Mouse (Mus musculus): ENCODE measurements around the gene Guca2a. TPM values are rescaled to one million over a fixed set of nuclear protein-coding genes. Genes with fewer than 3 reads are reported as not detected.
"Not testable (repeated sequence)": the region's sequence is repeated elsewhere in the genome, so short reads cannot be mapped to it uniquely, and the experiment has no call there.

Guca2a gene
- polyA plus RNA-seq, 1 experiment from 2014 or later = not detected

- Histone ChIP-seq H3K27ac (replicated peaks) (0 out of 2 replicates have a peak overlapping the region, but pooled peaks have one; percentile 38), H3K9me3 (no peaks in the 10 kb centered on the region), H3K4me3 (no peak overlapping the region), H3K4me2 (no peak overlapping the region), H3K4me1 (replicated peaks) (peaks cover 16% of the 10 kb centered on the region), H3K9ac (no peak overlapping the region), H3K27me3 (no peaks in the 10 kb centered on the region), H3K36me3 (peaks cover 38% of the 10 kb centered on the region)
- no peak for ATAC-seq (ENCODE audit: low read depth)
- 74% methylated on average over 4 of the region's 4 CpGs for WGBS
Observed at GRCm38 (mm10) chr4:119627317-119627716, 10.2 kb upstream of the Guca2a start.

- H3K4me2 ChIP-seq; H3K9me3 ChIP-seq; H3K4me3 ChIP-seq; H3K9ac ChIP-seq; H3K27me3 ChIP-seq; H3K27ac ChIP-seq (replicated peaks); ATAC-seq (ENCODE audit: low read depth): not testable (repeated sequence)
- peaks cover 26% of the 10 kb centered on the region for H3K4me1 ChIP-seq (replicated peaks)
- WGBS = 77% methylated on average over 4 of the region's 4 CpGs
- H3K36me3 ChIP-seq = peaks cover 28% of the 10 kb centered on the region
Observed at GRCm38 (mm10) chr4:119628363-119628762, 9.1 kb upstream of the Guca2a start.

DNA sequence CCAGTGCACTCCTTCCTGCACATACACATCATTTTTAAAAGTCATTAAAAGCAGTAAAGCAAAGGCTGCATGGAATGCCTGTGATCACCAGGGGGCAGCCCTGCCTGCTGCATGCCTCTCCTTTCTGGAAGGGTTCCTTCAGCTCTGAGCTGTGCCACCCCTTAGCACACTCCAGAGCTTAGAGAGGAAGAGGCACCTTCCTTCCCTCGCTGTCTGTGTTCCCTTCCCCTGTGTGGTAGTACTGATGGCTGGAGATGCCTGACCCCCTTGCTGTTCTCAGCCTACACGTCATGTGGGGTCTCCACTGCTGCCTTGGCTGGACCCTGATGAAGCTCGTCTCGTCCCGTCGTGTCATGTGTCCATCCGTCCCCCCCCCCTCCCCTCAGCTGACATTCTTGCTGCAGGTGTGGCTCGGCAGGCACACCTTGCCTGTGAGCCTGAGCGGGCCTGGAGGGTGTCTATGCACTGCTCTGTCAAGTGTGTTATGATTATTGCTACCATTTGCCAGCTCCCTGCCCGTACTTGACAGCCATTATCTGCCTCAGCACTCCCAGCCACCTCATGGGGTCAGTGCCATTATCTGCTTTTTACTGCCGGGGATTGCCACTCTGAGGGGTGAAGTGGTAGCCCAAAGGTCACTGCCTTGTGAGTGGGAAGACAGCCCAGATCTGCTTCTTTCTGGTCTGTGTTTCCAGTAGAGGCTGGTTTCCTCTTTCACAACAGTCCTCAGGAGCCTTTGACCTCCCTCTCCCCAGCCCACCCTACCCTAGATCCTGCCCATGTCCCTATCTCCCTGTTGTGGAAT, 6.2 kb upstream of the Guca2a start:
- H3K27ac ChIP-seq (replicated peaks) = no peak overlapping the region
- peaks cover 42% of the 10 kb centered on the region for H3K4me1 ChIP-seq (replicated peaks)
- no peaks in the 10 kb centered on the region for H3K27me3 ChIP-seq
- H3K4me3 ChIP-seq = no peak overlapping the region
- no peak overlapping the region for H3K4me2 ChIP-seq
- ATAC-seq (ENCODE audit: low read depth) = peak; percentile 41; the same call in 1 of the 2 replicates
- no peak overlapping the region for H3K9ac ChIP-seq
- H3K9me3 ChIP-seq = no peaks in the 10 kb centered on the region
- WGBS = 53% methylated on average over 11 of the region's 11 CpGs
- peaks cover 13% of the 10 kb centered on the region for H3K36me3 ChIP-seq

- Histone ChIP-seq H3K4me3 (no peak overlapping the region), H3K27me3 (no peaks in the 10 kb centered on the region), H3K36me3 (peaks cover 13% of the 10 kb centered on the region), H3K9me3 (no peaks in the 10 kb centered on the region), H3K27ac (replicated peaks) (peak overlapping the region; percentile 67), H3K4me2 (no peak overlapping the region), H3K4me1 (replicated peaks) (peaks cover 42% of the 10 kb centered on the region), H3K9ac (no peak overlapping the region)
- 48% methylated on average over 7 of the region's 7 CpGs for WGBS
- no peak for ATAC-seq (ENCODE audit: low read depth)
Observed at GRCm38 (mm10) chr4:119632721-119633120, 4.8 kb upstream of the Guca2a start.

GRCm38 (mm10) chr4:119633342-119633741, 4.2 kb upstream of the Guca2a start:
- H3K9me3 ChIP-seq = no peaks in the 10 kb centered on the region
- no peak overlapping the region for H3K9ac ChIP-seq
- ATAC-seq (ENCODE audit: low read depth) = peak; percentile 36; the same call in 1 of the 2 replicates
- H3K36me3 ChIP-seq = peaks cover 13% of the 10 kb centered on the region
- peaks cover 42% of the 10 kb centered on the region for H3K4me1 ChIP-seq (replicated peaks)
- H3K4me3 ChIP-seq = no peak overlapping the region
- H3K27ac ChIP-seq (replicated peaks) = peak overlapping the region; percentile 67
- 26% methylated on average over 7 of the region's 7 CpGs for WGBS
- no peak overlapping the region for H3K4me2 ChIP-seq
- no peaks in the 10 kb centered on the region for H3K27me3 ChIP-seq

DNA sequence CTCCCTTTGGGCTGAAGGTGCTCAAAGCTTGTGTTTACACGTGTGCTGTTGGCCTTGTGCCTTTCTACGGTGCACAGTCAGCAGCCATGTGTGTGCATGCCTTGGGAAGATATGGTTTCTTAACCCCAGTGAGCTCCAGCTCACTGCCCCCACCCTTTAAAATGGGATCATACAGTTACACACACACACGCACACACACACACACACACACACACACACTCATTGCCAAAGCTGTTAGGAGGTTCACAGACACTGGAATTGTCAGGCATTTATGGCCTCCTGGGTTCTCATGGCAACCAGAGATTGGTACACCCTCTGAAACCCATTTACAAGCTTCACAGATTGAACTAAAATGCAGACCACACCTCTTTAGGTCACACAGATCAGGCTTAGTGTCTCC, 3.6 kb upstream of the Guca2a start:
- Histone ChIP-seq H3K27me3 (no peaks in the 10 kb centered on the region), H3K4me1 (replicated peaks) (peaks cover 42% of the 10 kb centered on the region), H3K27ac (replicated peaks) (peak overlapping the region; percentile 67; the same call in 1 of the 2 replicates), H3K4me3 (no peak overlapping the region), H3K9me3 (no peaks in the 10 kb centered on the region), H3K36me3 (peaks cover 13% of the 10 kb centered on the region), H3K4me2 (no peak overlapping the region), H3K9ac (no peak overlapping the region)
- no peak for ATAC-seq (ENCODE audit: low read depth)
- 72% methylated on average over 3 of the region's 3 CpGs for WGBS

- H3K9me3 ChIP-seq = no peaks in the 10 kb centered on the region
- no peak overlapping the region for H3K4me3 ChIP-seq
- peaks cover 1% of the 10 kb centered on the region; the same call in 1 of the 2 replicates for H3K36me3 ChIP-seq
- no peak overlapping the region for H3K4me2 ChIP-seq
- H3K27ac ChIP-seq (replicated peaks) = no peak overlapping the region
- WGBS = 67% methylated on average over 6 of the region's 6 CpGs
- no peak overlapping the region for H3K9ac ChIP-seq
- peaks cover 42% of the 10 kb centered on the region for H3K4me1 ChIP-seq (replicated peaks)
- H3K27me3 ChIP-seq = no peaks in the 10 kb centered on the region
- ATAC-seq (ENCODE audit: low read depth) = no peak
Observed at GRCm38 (mm10) chr4:119634908-119635660, 2.4 kb upstream of the Guca2a start.

- no peak overlapping the region for H3K27ac ChIP-seq (replicated peaks)
- H3K36me3 ChIP-seq = no peaks in the 10 kb centered on the region; the same call in 1 of the 2 replicates
- no peak overlapping the region for H3K9ac ChIP-seq
- no peak overlapping the region for H3K4me3 ChIP-seq
- no peak for ATAC-seq (ENCODE audit: low read depth)
- H3K9me3 ChIP-seq = no peaks in the 10 kb centered on the region
- H3K4me1 ChIP-seq (replicated peaks) = peaks cover 42% of the 10 kb centered on the region
- no peaks in the 10 kb centered on the region for H3K27me3 ChIP-seq
- no peak overlapping the region for H3K4me2 ChIP-seq
- WGBS = 76% methylated on average over 8 of the region's 8 CpGs
Observed at GRCm38 (mm10) chr4:119635686-119636085, 1.8 kb upstream of the Guca2a start.

DNA sequence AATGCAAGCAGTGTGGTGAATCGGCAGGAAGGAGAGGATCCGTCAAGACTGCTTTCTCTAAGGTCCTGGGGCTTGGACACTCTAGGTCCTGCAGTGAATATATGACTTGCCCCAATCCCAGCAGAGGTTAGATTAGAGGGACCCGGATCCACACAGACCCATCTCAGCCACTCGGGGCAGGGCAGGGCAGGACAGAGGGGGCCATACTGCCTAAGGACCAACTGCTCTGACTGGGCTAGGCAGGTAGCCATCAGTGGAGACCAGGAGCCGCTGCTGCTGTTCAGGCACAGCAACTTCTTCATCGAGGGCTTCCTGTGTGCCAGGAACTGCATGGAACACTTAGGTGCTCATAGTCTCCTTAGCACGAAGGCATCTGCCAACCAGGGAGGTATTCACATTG, 773 bp upstream of the Guca2a start:
- 85% methylated on average over 7 of the region's 7 CpGs for WGBS
- no peak overlapping the region for H3K9ac ChIP-seq
- ATAC-seq (ENCODE audit: low read depth) = no peak
- H3K4me1 ChIP-seq (replicated peaks) = peaks cover 31% of the 10 kb centered on the region
- H3K27me3 ChIP-seq = no peaks in the 10 kb centered on the region
- H3K9me3 ChIP-seq = no peaks in the 10 kb centered on the region
- H3K27ac ChIP-seq (replicated peaks) = no peak overlapping the region
- H3K4me3 ChIP-seq = no peak overlapping the region
- no peak overlapping the region for H3K4me2 ChIP-seq
- H3K36me3 ChIP-seq = no peaks in the 10 kb centered on the region; the same call in 1 of the 2 replicates

GRCm38 (mm10) chr4:119637946-119638345, 442 bp downstream of the Guca2a start:
- no peak for ATAC-seq (ENCODE audit: low read depth)
- Histone ChIP-seq H3K4me3 (no peak overlapping the region), H3K36me3 (no peaks in the 10 kb centered on the region; the same call in 1 of the 2 replicates), H3K9ac (no peak overlapping the region), H3K27me3 (no peaks in the 10 kb centered on the region), H3K4me1 (replicated peaks) (peaks cover 20% of the 10 kb centered on the region), H3K27ac (replicated peaks) (no peak overlapping the region), H3K4me2 (no peak overlapping the region), H3K9me3 (no peaks in the 10 kb centered on the region)
- WGBS = 81% methylated on average over 6 of the region's 6 CpGs

DNA sequence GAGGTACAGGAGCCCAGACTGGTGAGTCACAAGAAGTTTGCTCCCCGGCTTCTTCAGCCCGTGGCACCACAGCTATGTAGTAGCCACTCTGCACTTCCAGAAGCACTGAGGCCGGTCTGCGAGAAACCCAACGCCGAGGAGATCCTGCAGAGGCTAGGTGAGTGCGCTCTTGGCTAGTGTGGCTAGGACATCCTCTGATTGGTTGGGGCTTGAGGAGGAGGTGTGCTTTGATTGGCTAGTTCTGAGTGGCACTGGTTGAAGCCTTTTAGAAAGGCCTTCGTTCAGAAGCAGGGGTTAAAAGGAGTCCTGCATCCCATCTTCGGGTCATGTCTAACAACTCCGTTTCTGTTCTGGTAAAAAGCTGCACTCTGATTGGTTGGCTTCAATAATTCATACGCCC, 1.2 kb downstream of the Guca2a start:
- no peak overlapping the region for H3K4me3 ChIP-seq
- no peak overlapping the region for H3K27ac ChIP-seq (replicated peaks)
- no peak overlapping the region for H3K9ac ChIP-seq
- WGBS = 56% methylated on average over 11 of the region's 11 CpGs
- no peaks in the 10 kb centered on the region for H3K27me3 ChIP-seq
- no peaks in the 10 kb centered on the region; the same call in 1 of the 2 replicates for H3K36me3 ChIP-seq
- H3K9me3 ChIP-seq = no peaks in the 10 kb centered on the region
- peaks cover 13% of the 10 kb centered on the region for H3K4me1 ChIP-seq (replicated peaks)
- ATAC-seq (ENCODE audit: low read depth) = no peak
- H3K4me2 ChIP-seq = no peak overlapping the region

- Histone ChIP-seq H3K36me3 (no peaks in the 10 kb centered on the region), H3K27me3 (no peaks in the 10 kb centered on the region), H3K4me1 (replicated peaks) (no peaks in the 10 kb centered on the region), H3K4me2 (no peak overlapping the region), H3K27ac (replicated peaks) (no peak overlapping the region), H3K9me3 (no peaks in the 10 kb centered on the region), H3K9ac (no peak overlapping the region), H3K4me3 (no peak overlapping the region)
- ATAC-seq (ENCODE audit: low read depth) = no peak
- WGBS = 86% methylated on average over 4 of the region's 4 CpGs
Observed at GRCm38 (mm10) chr4:119642666-119643065, 5.2 kb downstream of the Guca2a start.

Measured in neural tube, embryonic 13.5 days (tissue).